Mouse (Mus musculus) spleen, adult 2 months (tissue): ENCODE results near the gene St6galnac3.

Experiments
- CTCF ChIP-seq: fragments of 200-500 bp; IDR thresholded peaks from 2 replicates; pipeline ENCODE4 v1.5.1; 2011; ENCODE audit warnings: mild to moderate bottlenecking, inconsistent platforms; ENCODE audit not compliant: insufficient read depth, insufficient read length, insufficient replicate concordance; ENCODE audit errors: extremely low read depth
- POLR2A ChIP-seq: fragments of 200-500 bp; IDR thresholded peaks from 2 replicates; pipeline ENCODE4 v1.6.1; 2011; ENCODE audit warnings: low read depth, low read length, inconsistent platforms

GRCm38 (mm10) chr3:153512545-153512944, 212.4 kb downstream of the St6galnac3 start:
- no peak for TF ChIP-seq CTCF
- no peak for TF ChIP-seq POLR2A
